9 mouse cellular contexts compared by ENCODE assay signal in genomic region chr9:70654496-70654895, GRCm38 (mm10). TPM values are rescaled to one million over a fixed set of nuclear protein-coding genes. Genes with fewer than 3 reads are reported as not detected.
DNase-seq lines count a peak whose midpoint lies in the region; ATAC-seq and TF ChIP-seq lines count a peak whose summit lies in the region.
"Had no signal": no experiment of that assay in that cellular context is flagged by ENCODE, and none has a peak within 500 bp of the region (broad histone marks: within the 10 kb centered on the region; RNA-seq: fewer than 3 reads in every experiment).

No protein-coding gene starts in this region.

- 0 out of 2 replicates have a peak overlapping the region, but pooled peaks have one; percentile 4 for H3K4me3 ChIP-seq in heart, embryonic 11.5 days (ENCODE audit: low read depth, low read length)
- peak overlapping the region; percentile 30; the same call in 1 of the 2 replicates for H3K4me3 ChIP-seq in G1E (ENCODE audit: low read depth, low read length)
- peak overlapping the region; percentile 14; the same call in 1 of the 2 replicates for H3K4me3 ChIP-seq in forebrain, embryonic 16.5 days (replicated peaks; ENCODE audit: low read length)

- no peaks in the 10 kb centered on the region for H3K27me3 ChIP-seq in heart, embryonic 11.5 days (ENCODE audit: control insufficient read depth, insufficient read depth, low read length)
- no peaks in the 10 kb centered on the region for H3K27me3 ChIP-seq in G1E (ENCODE audit: insufficient read depth, low read length)
- H3K27me3 ChIP-seq in forebrain, embryonic 16.5 days (replicated peaks; ENCODE audit: control insufficient read depth, insufficient read depth, low read length): no peaks in the 10 kb centered on the region

- DNase-seq in heart, postnatal 4 days: no peak
- no peak for DNase-seq in G1E (ENCODE audit: low spot score)
- DNase-seq in mesoderm, embryonic 11.5 days (ENCODE audit: low read depth, low spot score): peak; percentile 11
- no peak for DNase-seq in c-Kit-positive CD71-positive TER-119-positive erythroid progenitor cells, embryonic 14.5 days (ENCODE audit: low spot score)
- DNase-seq in left cerebral cortex, adult 11 months (ENCODE audit: low spot score): no peak
- no peak for DNase-seq in urinary bladder, adult 18-20 months (ENCODE audit: low spot score in 2 of 2)
- DNase-seq: lung, postnatal 10 days had no signal

- ATAC-seq in heart, embryonic 11.5 days (replicated peaks; ENCODE audit: insufficient number of reproducible peaks, low FRiP score, low TSS enrichment): no peak
- no peak for ATAC-seq in G1E (ENCODE audit: extremely low read depth, insufficient number of reproducible peaks, low FRiP score, poor library complexity, severe bottlenecking)
- no peak for ATAC-seq in forebrain, embryonic 16.5 days

- no peak overlapping the region for H3K9ac ChIP-seq in heart, embryonic 11.5 days (ENCODE audit: low read depth, low read length)
- H3K9ac ChIP-seq in forebrain, embryonic 16.5 days (replicated peaks; ENCODE audit: low read depth, low read length): no peak overlapping the region

- TF ChIP-seq CTCF in G1E (IDR thresholded peaks at IDR 0.05; ENCODE audit: low read depth, low read length): no peak

- H3K4me1 ChIP-seq in heart, embryonic 11.5 days (ENCODE audit: control insufficient read depth, insufficient read depth, low read length): no peaks in the 10 kb centered on the region
- H3K4me1 ChIP-seq in G1E (ENCODE audit: insufficient read depth, low read depth, low read length): peaks cover 45% of the 10 kb centered on the region
- H3K4me1 ChIP-seq in forebrain, embryonic 16.5 days (replicated peaks; ENCODE audit: control insufficient read depth, insufficient read depth, low read length): peaks cover 30% of the 10 kb centered on the region

- no peak overlapping the region for H3K27ac ChIP-seq in heart, embryonic 11.5 days (ENCODE audit: low read depth, low read length)
- no peak overlapping the region for H3K27ac ChIP-seq in forebrain, embryonic 16.5 days (ENCODE audit: low read length)

- H3K4me2 ChIP-seq in heart, embryonic 11.5 days: peak overlapping the region; percentile 41
- H3K4me2 ChIP-seq in forebrain, embryonic 16.5 days (ENCODE audit: low read length): peak overlapping the region; percentile 41

- no peaks in the 10 kb centered on the region for H3K36me3 ChIP-seq in heart, embryonic 11.5 days (ENCODE audit: control insufficient read depth, insufficient read depth, low read length)
- H3K36me3 ChIP-seq in G1E (replicated peaks): peaks cover 30% of the 10 kb centered on the region
- H3K36me3 ChIP-seq in forebrain, embryonic 16.5 days (ENCODE audit: control insufficient read depth, insufficient read depth): no peaks in the 10 kb centered on the region

- WGBS in heart, embryonic 11.5 days (ENCODE audit: insufficient replicate concordance): 76% methylated on average over 4 of the region's 4 CpGs
- WGBS in forebrain, embryonic 16.5 days: 68% methylated on average over 4 of the region's 4 CpGs

- no peaks in the 10 kb centered on the region for H3K9me3 ChIP-seq in heart, embryonic 11.5 days (replicated peaks; ENCODE audit: control insufficient read depth, low read length)
- no peaks in the 10 kb centered on the region for H3K9me3 ChIP-seq in G1E (replicated peaks)
- H3K9me3 ChIP-seq in forebrain, embryonic 16.5 days (ENCODE audit: control insufficient read depth, low read length): no peaks in the 10 kb centered on the region

RNA-seq across cellular contexts. Expression of gene Gm10642, which starts 1.6 kb away (rescaled TPM):
- not detected in 2 replicates for polyA plus RNA-seq in heart, embryonic 11.5 days (2014; fragmentation: Nextera tagmentation; extraction: Ambion mirVana)
- total RNA-seq in heart, postnatal 4 days (2021): under 1 TPM; 0.47 to 0.67 TPM
- total RNA-seq in G1E (2014; fragmentation: Nextera tagmentation) (0.78 TPM in 1 of 2 replicates, not detected in the other), G1E (2017) (2.4 and 3.0 TPM in 2 replicates)
- polyA plus RNA-seq in G1E (2012): 0.87 and 1.1 TPM in 2 replicates
- 0.17 and 0.37 TPM in 2 replicates for polyA plus RNA-seq in forebrain, embryonic 16.5 days (2015; fragmentation: Nextera tagmentation; extraction: Ambion mirVana)

RNA-seq across cellular contexts. Expression of gene Mindy2, which starts 2.5 kb away (rescaled TPM):
- polyA plus RNA-seq in heart, embryonic 11.5 days (2014; fragmentation: Nextera tagmentation; extraction: Ambion mirVana): 9.0 and 9.7 TPM in 2 replicates
- total RNA-seq in heart, postnatal 4 days (2021): 10 to 100 TPM; 25.3 to 25.8 TPM
- total RNA-seq in G1E (2014; fragmentation: Nextera tagmentation) (32.2 and 38.4 TPM in 2 replicates), G1E (2017) (48.3 and 50.7 TPM in 2 replicates)
- polyA plus RNA-seq in G1E (2012): 16.2 and 21.5 TPM in 2 replicates
- 13.6 and 14.7 TPM in 2 replicates for polyA plus RNA-seq in forebrain, embryonic 16.5 days (2015; fragmentation: Nextera tagmentation; extraction: Ambion mirVana)

RNA-seq across cellular contexts. Expression of gene Adam10, which starts 24.3 kb away (rescaled TPM):
- 70.2 and 80.2 TPM in 2 replicates for polyA plus RNA-seq in heart, embryonic 11.5 days (2014; fragmentation: Nextera tagmentation; extraction: Ambion mirVana)
- total RNA-seq in heart, postnatal 4 days (2021): 10 to 100 TPM; 71.4 to 78.4 TPM
- total RNA-seq in G1E (2014; fragmentation: Nextera tagmentation) (117 and 128 TPM in 2 replicates), G1E (2017) (34.6 and 45.9 TPM in 2 replicates)
- 37.5 and 40.7 TPM in 2 replicates for polyA plus RNA-seq in G1E (2012)
- 60.0 and 71.9 TPM in 2 replicates for polyA plus RNA-seq in forebrain, embryonic 16.5 days (2015; fragmentation: Nextera tagmentation; extraction: Ambion mirVana)
